Mouse (Mus musculus): Measurements from ENCODE around the gene Ppfibp1.

GRCm38 (mm10) chr6:146928108-146928507 lies 39.8 kb downstream of the Ppfibp1 start:
- TF ChIP-seq CTCF (IDR thresholded peaks at IDR 0.05; ENCODE audit: control insufficient read depth, insufficient read depth, low read length) (no peak), POLR2A (IDR thresholded peaks at IDR 0.05; ENCODE audit: borderline replicate concordance, control insufficient read depth, low read depth, low read length) (no peak)
